Mouse (Mus musculus) duodenum, adult 2 months (tissue): Measurements from ENCODE around the gene Cog7. TPM values are rescaled to one million over a fixed set of nuclear protein-coding genes. Genes with fewer than 3 reads are reported as not detected.

ENCODE experiments used
- polyA plus RNA-seq: library from polyadenylated mRNA; depleted of rRNA; stranded (reverse); fragments of >200 nt; gene quantifications from 2 replicates; pipeline ENCODE4 v1.2.3, GENCODE M21; 2012; ENCODE audit warnings: low replicate concordance; rRNA removed

Cog7 gene
- polyA plus RNA-seq, result 15.3 and 17.0 TPM in 2 replicates

GRCm38 (mm10) chr7:121981307-121981871 lies at the start of gene Cog7:
Gene Cog7, minus strand, starts transcription at chr7:121981711.

GRCm38 (mm10) chr7:122020667-122021354 lies 39.3 kb upstream of the Cog7 start, which contains the start of gene Gga2:
Gene Gga2, minus strand, starts transcription at chr7:122021222.

DNA sequence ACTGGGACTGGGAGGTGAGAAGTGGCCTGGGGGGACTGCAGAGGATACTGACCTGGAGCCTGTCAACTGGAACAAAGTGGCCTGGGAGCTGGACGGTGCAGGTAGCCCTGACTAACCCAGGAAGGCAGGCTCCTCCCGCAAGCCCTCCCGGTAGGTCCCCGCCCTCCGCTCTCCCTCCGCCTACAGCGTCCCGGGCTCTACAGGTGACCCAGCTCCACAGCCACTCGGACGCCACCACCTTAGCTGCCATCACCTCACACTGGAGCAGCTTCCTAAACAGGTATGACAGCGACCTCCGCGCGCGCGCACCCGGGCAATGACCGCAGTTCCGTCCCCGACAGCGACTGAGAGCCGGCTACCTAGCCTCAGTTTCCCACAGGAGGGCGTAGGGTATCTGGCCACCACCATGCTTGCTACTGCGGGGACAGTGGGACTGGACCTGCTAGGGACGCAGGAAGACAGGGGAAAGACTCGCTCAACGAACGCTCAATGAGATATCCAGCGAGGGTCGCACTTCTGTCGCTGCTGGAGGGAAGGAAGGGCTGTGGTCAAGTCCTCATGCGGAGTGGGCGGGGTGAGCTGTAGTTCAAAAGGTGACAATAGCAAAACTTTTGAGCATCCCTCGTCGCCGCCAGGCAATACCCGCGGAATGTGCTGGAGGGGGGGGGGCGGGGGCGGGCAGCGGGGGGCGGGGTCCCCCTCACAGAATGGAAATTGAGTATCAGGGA lies 116.5 kb downstream of the Cog7 start, which contains the start of gene Scnn1b:
TSS of gene Scnn1b (plus strand) at position 181 of the 728 bp plus-strand sequence.

Other genes with a start within 250 kb of the Cog7 start
- 0.11 TPM in 1 of 2 replicates, not detected in the other for gene Scnn1g, start 247.2 kb downstream of the Cog7 start, polyA plus RNA-seq
- gene Scnn1b, start 116.7 kb downstream of the Cog7 start, polyA plus RNA-seq, result 0.16 TPM in 1 of 2 replicates, not detected in the other
- gene Gga2, start 39.5 kb upstream of the Cog7 start, polyA plus RNA-seq, result 6.7 and 8.1 TPM in 2 replicates
- gene Ubfd1, start 85.5 kb upstream of the Cog7 start, polyA plus RNA-seq, result 13.7 and 17.3 TPM in 2 replicates
- gene Ears2, start 85.6 kb upstream of the Cog7 start, polyA plus RNA-seq, result 7.7 and 9.1 TPM in 2 replicates
- 1,696 and 2,422 TPM in 2 replicates for gene Ndufab1, start 120.2 kb upstream of the Cog7 start, polyA plus RNA-seq
- gene Palb2, start 151.3 kb upstream of the Cog7 start, polyA plus RNA-seq, result 0.59 and 1.1 TPM in 2 replicates
- 36.7 and 46.4 TPM in 2 replicates for gene Dctn5, start 151.3 kb upstream of the Cog7 start, polyA plus RNA-seq
- gene Plk1, start 177.7 kb upstream of the Cog7 start, polyA plus RNA-seq, result 17.8 and 20.3 TPM in 2 replicates
- 12.4 and 69.1 TPM in 2 replicates for gene Ern2, start 204.5 kb upstream of the Cog7 start, polyA plus RNA-seq
- gene Chp2, start 237.8 kb upstream of the Cog7 start, polyA plus RNA-seq, result 218 and 266 TPM in 2 replicates